9 mouse cellular contexts compared by ENCODE assay signal in genomic region chr17:24139968-24140367, GRCm38 (mm10). TPM values are rescaled to one million over a fixed set of nuclear protein-coding genes. Genes with fewer than 3 reads are reported as not detected.
A peak's percentile ranks its signal among the peaks of the same experiment; 100 is the strongest.
DNase-seq lines count a peak whose midpoint lies in the region; ATAC-seq and TF ChIP-seq lines count a peak whose summit lies in the region.
"Had no signal": no experiment of that assay in that cellular context is flagged by ENCODE, and none has a peak within 500 bp of the region (broad histone marks: within the 10 kb centered on the region; RNA-seq: fewer than 3 reads in every experiment).

No protein-coding gene starts in this region.

- H3K27ac ChIP-seq in heart, postnatal 0 days (ENCODE audit: low read depth) = no peak overlapping the region
- no peak overlapping the region for H3K27ac ChIP-seq in brown adipose tissue, adult 24 weeks (replicated peaks; ENCODE audit: low read depth, low read length)
- no peak overlapping the region for H3K27ac ChIP-seq in hindbrain, embryonic 16.5 days (ENCODE audit: low read depth, low read length)
- H3K27ac ChIP-seq in midbrain, embryonic 14.5 days (replicated peaks; ENCODE audit: low read depth, low read length) = no peak overlapping the region

- peaks cover 21% of the 10 kb centered on the region for H3K4me1 ChIP-seq in heart, postnatal 0 days (ENCODE audit: control insufficient read depth, insufficient read depth)
- peaks cover 17% of the 10 kb centered on the region for H3K4me1 ChIP-seq in brown adipose tissue, adult 24 weeks (ENCODE audit: control insufficient read depth, insufficient read depth, insufficient read length, low read length)
- H3K4me1 ChIP-seq in hindbrain, embryonic 16.5 days (ENCODE audit: control insufficient read depth, insufficient read depth, low read depth, low read length) = peaks cover 25% of the 10 kb centered on the region
- peaks cover 18% of the 10 kb centered on the region for H3K4me1 ChIP-seq in midbrain, embryonic 14.5 days (ENCODE audit: control insufficient read depth, insufficient read depth, low read length)

- H3K4me2 ChIP-seq in heart, postnatal 0 days (ENCODE audit: low read depth, low read length) = peak overlapping the region; percentile 84
- peak overlapping the region; percentile 94 for H3K4me2 ChIP-seq in hindbrain, embryonic 16.5 days (ENCODE audit: low read length)
- peak overlapping the region; percentile 90 for H3K4me2 ChIP-seq in midbrain, embryonic 14.5 days (ENCODE audit: low read length)

- TF ChIP-seq EP300 in heart, postnatal 0 days (IDR thresholded peaks at IDR 0.05; ENCODE audit: low read depth) = no peak

- peak overlapping the region; percentile 98 for H3K4me3 ChIP-seq in heart, postnatal 0 days (ENCODE audit: low read depth, low read length)
- peak overlapping the region; percentile 97 for H3K4me3 ChIP-seq in brown adipose tissue, adult 24 weeks (ENCODE audit: insufficient read depth, low read depth, low read length)
- H3K4me3 ChIP-seq in hindbrain, embryonic 16.5 days (ENCODE audit: low read length) = peak overlapping the region; percentile 98
- H3K4me3 ChIP-seq in midbrain, embryonic 14.5 days (replicated peaks; ENCODE audit: low read depth, low read length) = peak overlapping the region; percentile 97

- no peak for DNase-seq in heart, postnatal 0 days (ENCODE audit: low spot score)
- DNase-seq in heart, postnatal 14 days = no peak
- no peak for DNase-seq in midbrain, embryonic 14.5 days
- DNase-seq in embryo, embryonic 9.5 days (ENCODE audit: extremely low spot score) = no peak
- no peak for DNase-seq in spleen, postnatal 4 days (ENCODE audit: low spot score in 2 of 2)
- no peak for DNase-seq in right cerebral cortex, postnatal 25 days
- DNase-seq: cerebellum, postnatal 36 days had no signal

- no peaks in the 10 kb centered on the region for H3K27me3 ChIP-seq in heart, postnatal 0 days (ENCODE audit: control insufficient read depth, insufficient read depth, low read length)
- no peaks in the 10 kb centered on the region for H3K27me3 ChIP-seq in hindbrain, embryonic 16.5 days (replicated peaks; ENCODE audit: control insufficient read depth, insufficient read depth, low read length)
- H3K27me3 ChIP-seq in midbrain, embryonic 14.5 days (ENCODE audit: control insufficient read depth, insufficient read depth, low read length) = no peaks in the 10 kb centered on the region

- ATAC-seq in heart, postnatal 0 days (ENCODE audit: insufficient read depth, low read depth) = no peak
- no peak for ATAC-seq in hindbrain, embryonic 16.5 days
- ATAC-seq in midbrain, embryonic 14.5 days (ENCODE audit: low FRiP score, low TSS enrichment) = no peak

- no peaks in the 10 kb centered on the region for H3K9me3 ChIP-seq in heart, postnatal 0 days (replicated peaks; ENCODE audit: control insufficient read depth, low read length)
- no peaks in the 10 kb centered on the region for H3K9me3 ChIP-seq in hindbrain, embryonic 16.5 days (ENCODE audit: control insufficient read depth, low read length)
- no peaks in the 10 kb centered on the region for H3K9me3 ChIP-seq in midbrain, embryonic 14.5 days (ENCODE audit: control insufficient read depth, low read length)

- WGBS in heart, postnatal 0 days = 81% methylated on average over 4 of the region's 4 CpGs
- 92% methylated on average over 4 of the region's 4 CpGs for WGBS in hindbrain, embryonic 16.5 days
- 92% methylated on average over 4 of the region's 4 CpGs for WGBS in midbrain, embryonic 14.5 days

- H3K9ac ChIP-seq in heart, postnatal 0 days (replicated peaks; ENCODE audit: low read depth, low read length) = peak overlapping the region; percentile 91; the same call in 1 of the 2 replicates
- peak overlapping the region; percentile 47; the same call in 1 of the 2 replicates for H3K9ac ChIP-seq in hindbrain, embryonic 16.5 days (ENCODE audit: low read depth, low read length)
- H3K9ac ChIP-seq in midbrain, embryonic 14.5 days (replicated peaks; ENCODE audit: low read length) = peak overlapping the region; percentile 95; the same call in 1 of the 2 replicates

- no peak for TF ChIP-seq CTCF in heart, postnatal 0 days (IDR thresholded peaks at IDR 0.05; ENCODE audit: low read depth)

- H3K36me3 ChIP-seq in heart, postnatal 0 days (replicated peaks; ENCODE audit: control insufficient read depth, insufficient read depth, low read length) = no peaks in the 10 kb centered on the region
- no peaks in the 10 kb centered on the region for H3K36me3 ChIP-seq in hindbrain, embryonic 16.5 days (ENCODE audit: control insufficient read depth, insufficient read depth, low read length)
- no peaks in the 10 kb centered on the region for H3K36me3 ChIP-seq in midbrain, embryonic 14.5 days (ENCODE audit: control insufficient read depth, insufficient read depth, low read length)

- intact Hi-C loops in heart, postnatal 14 days (cut with DNase I) = loop anchor here (2.0 kb wide), 1 partner anchor 67 kb away; the partner anchor contains the start of gene Kctd5

RNA-seq across cellular contexts. Expression of gene Pdpk1, which starts 10.8 kb away (rescaled TPM):
- 36.6 and 43.2 TPM in 2 replicates for total RNA-seq in heart, postnatal 0 days (2014; rRNA removed; ENCODE audit: low replicate concordance)
- polyA plus RNA-seq in heart, postnatal 0 days (2015; fragmentation: Nextera tagmentation; extraction: Ambion mirVana) = 31.7 and 35.4 TPM in 2 replicates
- 10 to 100 TPM; 46.2 to 47.8 TPM for total RNA-seq in heart, postnatal 14 days (2021)
- polyA plus RNA-seq in brown adipose tissue, adult 24 weeks (2012; ENCODE audit: insufficient read depth, insufficient read length, missing spikeins) = 23.9 and 24.3 TPM in 2 replicates
- 63.5 and 65.1 TPM in 2 replicates for polyA plus RNA-seq in hindbrain, embryonic 16.5 days (2015; fragmentation: Nextera tagmentation; extraction: Ambion mirVana)
- polyA plus RNA-seq in midbrain, embryonic 14.5 days (2014; fragmentation: Nextera tagmentation; extraction: Ambion mirVana) = 68.3 and 74.3 TPM in 2 replicates

RNA-seq across cellular contexts. Expression of gene Amdhd2, which starts 23.6 kb away (rescaled TPM):
- total RNA-seq in heart, postnatal 0 days (2014; rRNA removed; ENCODE audit: low replicate concordance) = 33.7 and 34.4 TPM in 2 replicates
- polyA plus RNA-seq in heart, postnatal 0 days (2015; fragmentation: Nextera tagmentation; extraction: Ambion mirVana) = 24.4 and 28.0 TPM in 2 replicates
- 10 to 100 TPM; 12.2 to 12.7 TPM for total RNA-seq in heart, postnatal 14 days (2021)
- polyA plus RNA-seq in brown adipose tissue, adult 24 weeks (2012; ENCODE audit: insufficient read depth, insufficient read length, missing spikeins) = 13.4 and 16.2 TPM in 2 replicates
- 35.2 and 41.0 TPM in 2 replicates for polyA plus RNA-seq in hindbrain, embryonic 16.5 days (2015; fragmentation: Nextera tagmentation; extraction: Ambion mirVana)
- 25.8 and 27.6 TPM in 2 replicates for polyA plus RNA-seq in midbrain, embryonic 14.5 days (2014; fragmentation: Nextera tagmentation; extraction: Ambion mirVana)

RNA-seq across cellular contexts. Expression of gene Atp6v0c, which starts 29.5 kb away (rescaled TPM):
- 238 and 355 TPM in 2 replicates for total RNA-seq in heart, postnatal 0 days (2014; rRNA removed; ENCODE audit: low replicate concordance)
- 552 and 570 TPM in 2 replicates for polyA plus RNA-seq in heart, postnatal 0 days (2015; fragmentation: Nextera tagmentation; extraction: Ambion mirVana)
- 100 to 1,000 TPM; 241 to 249 TPM for total RNA-seq in heart, postnatal 14 days (2021)
- polyA plus RNA-seq in brown adipose tissue, adult 24 weeks (2012; ENCODE audit: insufficient read depth, insufficient read length, missing spikeins) = 241 and 250 TPM in 2 replicates
- 1,653 and 1,817 TPM in 2 replicates for polyA plus RNA-seq in hindbrain, embryonic 16.5 days (2015; fragmentation: Nextera tagmentation; extraction: Ambion mirVana)
- 1,214 and 1,517 TPM in 2 replicates for polyA plus RNA-seq in midbrain, embryonic 14.5 days (2014; fragmentation: Nextera tagmentation; extraction: Ambion mirVana)
